Mouse (Mus musculus) cerebellum, adult 8-10 months (tissue): ENCODE data around the gene Tpgs1.

ENCODE experiments used
- DNase-seq: peaks from one replicate; pipeline ENCODE4 v3.0.0; 2022

The Tpgs1 gene

DNA sequence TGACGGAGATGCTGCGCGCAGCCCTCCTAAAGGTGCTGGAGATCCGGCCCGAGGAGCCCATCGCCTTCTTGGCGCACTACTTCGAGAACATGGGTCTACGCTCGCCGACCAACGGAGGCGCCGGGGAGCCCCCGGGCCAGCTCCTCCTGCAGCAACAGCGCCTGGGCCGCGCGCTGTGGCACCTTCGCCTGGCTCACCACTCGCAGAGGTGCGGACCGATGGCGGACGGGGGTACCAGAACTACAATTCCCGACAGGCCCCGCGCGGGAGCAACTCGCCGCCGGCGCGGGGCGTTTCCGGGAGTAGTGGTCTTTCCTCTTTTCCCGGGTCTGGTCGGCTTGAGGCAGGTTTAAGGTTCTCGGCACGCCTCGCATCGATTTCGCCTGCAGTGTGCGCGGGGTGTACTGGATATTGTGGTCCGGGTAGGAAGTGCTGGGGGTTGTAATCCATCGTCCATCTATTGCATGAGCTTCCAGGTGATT lies 448 bp downstream of the Tpgs1 start:
- DNase-seq = peak; percentile 77

DNA sequence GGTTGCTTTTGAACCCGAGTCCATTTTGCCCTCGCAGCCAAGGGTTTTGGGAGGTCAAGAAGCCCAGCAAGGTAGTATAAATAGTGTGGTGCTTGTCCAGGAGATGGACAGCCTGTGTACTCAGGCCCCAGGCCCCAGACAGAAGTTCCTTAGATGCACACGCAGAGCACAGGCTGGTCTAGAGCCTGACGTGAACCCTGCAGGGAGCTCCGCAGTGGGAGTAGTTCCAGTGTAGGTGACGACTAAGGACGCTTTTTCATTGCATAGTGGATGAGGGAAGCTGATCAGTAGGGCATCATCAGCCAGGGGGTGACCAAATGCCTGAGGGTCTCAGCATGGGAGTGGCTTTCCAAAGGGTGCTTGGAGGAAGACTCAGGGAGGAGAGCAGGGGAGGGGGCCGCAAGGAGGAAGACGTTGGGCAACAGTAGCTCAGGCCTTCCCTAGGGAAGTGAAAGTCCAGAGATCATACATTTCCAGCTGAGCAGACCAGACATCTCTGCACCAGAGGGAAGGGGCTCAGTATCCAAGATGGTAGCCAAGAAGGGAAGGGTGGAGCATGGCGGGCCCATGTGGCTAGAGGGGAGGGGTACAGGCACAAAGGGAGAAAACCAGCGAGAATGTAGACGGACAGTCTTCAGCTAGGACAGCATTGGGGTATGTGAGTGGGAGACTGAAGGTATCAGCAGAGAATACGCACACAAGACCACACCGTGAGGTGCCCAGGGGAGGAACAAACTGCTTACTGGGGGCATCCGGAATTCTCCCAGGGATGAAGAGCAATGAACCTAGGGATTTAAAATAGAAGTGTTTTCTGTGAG lies 1.1 kb downstream of the Tpgs1 start:
- peak; percentile 44 for DNase-seq

DNA sequence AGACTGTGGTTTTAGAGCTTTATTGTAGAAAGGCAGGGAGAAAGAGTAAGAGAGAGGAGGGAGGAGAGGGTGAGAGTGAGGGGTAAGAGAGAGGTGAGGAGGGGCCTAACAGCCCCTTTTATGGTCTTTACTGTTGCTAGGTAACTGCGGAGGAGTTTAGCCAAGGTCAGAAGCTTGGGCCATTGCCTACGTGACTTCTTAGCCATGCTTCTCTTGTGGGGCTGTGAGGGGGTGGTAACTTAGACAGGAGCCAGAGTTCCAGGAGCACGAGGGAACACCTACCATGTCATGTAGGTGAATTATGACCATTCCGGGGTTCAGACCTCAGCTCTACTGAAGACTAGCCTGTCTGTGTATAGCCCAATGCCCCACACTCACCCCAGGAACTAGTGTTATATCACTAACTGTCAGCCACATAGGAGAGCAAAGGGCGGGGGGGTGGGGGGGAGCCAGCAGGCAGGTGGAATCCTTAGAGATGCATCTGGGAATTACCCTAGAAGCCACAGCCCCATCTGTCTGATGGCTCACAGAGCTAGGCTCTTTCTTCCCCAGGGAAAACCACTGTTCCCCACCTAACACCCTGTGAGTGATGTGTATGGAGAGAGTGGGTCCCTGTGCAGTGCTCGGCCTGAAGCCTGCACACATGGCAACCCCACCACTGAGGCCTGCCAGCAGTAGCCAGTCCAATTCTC lies 2.4 kb downstream of the Tpgs1 start:
- DNase-seq = peak; percentile 10

DNA sequence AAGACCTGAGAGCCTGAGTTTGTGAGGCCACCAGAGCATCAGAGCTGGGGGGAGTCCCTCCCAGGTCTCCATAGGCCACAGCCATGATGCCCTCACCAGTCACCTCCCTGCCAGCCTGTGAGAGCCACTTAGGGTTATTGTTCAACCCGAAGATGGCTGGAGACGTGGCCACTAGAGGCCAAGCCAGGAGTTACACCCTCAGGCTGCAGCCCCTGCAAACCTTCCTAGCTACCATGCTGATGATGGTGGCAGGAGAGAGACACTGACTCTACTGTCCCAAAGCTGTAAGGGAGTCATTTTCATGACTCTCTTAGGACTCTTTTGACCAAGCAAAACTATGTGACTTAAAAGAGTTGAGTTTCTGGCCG lies 2.9 kb downstream of the Tpgs1 start:
- DNase-seq = peak; percentile 16

DNA sequence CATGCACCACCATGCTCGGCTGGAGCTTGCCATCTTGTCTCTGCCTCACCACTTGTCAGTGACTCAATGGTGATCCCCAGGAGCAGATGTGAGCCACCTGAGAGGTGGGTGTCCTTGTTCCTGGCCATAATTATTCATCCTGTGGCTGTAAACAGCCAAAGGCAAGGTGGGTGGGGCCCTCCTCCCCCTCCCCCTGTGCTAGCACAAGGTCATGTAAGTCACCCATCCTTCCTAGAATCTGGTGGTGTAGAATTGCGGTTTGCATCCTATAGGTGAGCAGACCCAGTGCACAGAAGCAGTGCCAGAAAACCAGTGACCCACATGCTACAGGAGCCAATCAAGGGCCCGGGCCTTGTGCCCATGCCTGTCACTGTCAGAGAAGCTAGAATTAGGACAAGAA lies 3.9 kb downstream of the Tpgs1 start:
- peak; percentile 19 for DNase-seq

DNA sequence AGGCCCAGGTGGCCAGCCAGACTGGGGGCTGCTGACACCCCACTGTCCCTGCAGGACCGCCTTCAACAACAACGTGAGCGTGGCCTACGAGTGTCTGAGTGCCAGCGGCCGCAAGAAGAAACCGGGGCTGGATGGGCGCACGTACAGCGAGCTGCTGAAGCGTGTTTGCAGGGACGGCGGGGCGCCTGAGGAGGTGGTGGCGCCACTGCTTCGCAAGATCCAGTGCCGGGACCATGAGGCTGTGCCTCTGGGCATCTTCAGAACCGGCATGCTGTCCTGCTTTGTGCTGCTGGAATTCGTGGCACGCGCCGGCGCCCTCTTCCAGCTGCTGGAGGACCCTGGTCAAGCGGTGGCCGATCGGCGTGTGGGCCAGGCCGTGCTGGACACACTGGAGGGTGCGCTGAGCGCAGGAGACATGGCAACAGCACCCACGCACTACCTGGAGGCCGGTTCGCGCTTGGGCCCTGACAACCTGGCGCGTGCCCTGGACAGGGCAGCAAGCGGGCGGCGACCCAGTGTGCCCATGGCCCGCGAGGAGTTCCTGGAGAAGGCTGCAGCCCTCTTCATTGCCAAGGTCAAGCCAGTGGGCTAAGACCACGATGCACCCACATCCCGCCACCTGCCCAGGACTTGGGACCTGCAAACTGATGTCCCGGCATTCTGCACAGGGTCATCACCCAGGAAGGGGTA lies 6.3 kb downstream of the Tpgs1 start:
- no peak for DNase-seq

DNA sequence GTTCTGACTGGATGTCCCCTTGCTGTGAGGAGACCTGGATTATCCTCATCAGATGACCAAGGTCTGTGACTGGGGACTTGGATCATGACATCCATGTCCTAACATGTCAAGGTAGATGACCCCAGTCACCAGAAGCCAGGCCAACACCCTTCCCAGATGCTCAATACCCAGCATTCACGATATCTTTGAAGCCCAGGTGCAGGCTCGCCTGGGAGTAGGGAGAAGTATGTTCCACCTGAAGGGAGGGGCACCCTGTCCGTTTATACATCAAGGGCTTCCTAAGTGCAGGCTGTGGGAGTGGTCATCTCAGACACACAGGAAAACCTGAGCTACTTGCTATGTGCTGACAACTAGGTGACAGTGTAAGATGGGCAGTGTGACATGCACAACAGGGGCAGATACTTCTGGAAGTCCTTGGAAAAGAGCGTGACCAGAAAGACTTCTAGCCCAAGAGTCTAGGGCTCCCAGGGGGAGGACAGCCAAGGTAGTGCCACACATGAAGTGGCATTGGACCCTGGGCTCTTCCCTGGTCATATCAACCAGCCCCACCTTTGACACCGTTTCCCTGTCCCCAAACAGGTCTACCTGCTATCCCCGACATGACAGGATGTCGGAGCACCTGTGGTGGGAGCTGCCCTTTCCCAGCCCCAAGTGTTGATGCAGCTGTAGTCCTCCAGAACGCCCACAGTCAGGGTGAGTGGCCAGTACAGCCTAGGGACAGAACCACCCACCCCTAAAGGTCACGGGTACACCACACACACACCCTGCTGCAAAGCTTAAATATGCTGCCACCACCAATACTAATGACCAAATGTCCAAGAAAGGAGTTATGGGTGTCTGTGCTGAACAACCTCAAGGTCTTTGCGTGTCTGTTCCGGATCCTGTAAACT lies 11.7 kb downstream of the Tpgs1 start:
- DNase-seq = peak; percentile 62

DNA sequence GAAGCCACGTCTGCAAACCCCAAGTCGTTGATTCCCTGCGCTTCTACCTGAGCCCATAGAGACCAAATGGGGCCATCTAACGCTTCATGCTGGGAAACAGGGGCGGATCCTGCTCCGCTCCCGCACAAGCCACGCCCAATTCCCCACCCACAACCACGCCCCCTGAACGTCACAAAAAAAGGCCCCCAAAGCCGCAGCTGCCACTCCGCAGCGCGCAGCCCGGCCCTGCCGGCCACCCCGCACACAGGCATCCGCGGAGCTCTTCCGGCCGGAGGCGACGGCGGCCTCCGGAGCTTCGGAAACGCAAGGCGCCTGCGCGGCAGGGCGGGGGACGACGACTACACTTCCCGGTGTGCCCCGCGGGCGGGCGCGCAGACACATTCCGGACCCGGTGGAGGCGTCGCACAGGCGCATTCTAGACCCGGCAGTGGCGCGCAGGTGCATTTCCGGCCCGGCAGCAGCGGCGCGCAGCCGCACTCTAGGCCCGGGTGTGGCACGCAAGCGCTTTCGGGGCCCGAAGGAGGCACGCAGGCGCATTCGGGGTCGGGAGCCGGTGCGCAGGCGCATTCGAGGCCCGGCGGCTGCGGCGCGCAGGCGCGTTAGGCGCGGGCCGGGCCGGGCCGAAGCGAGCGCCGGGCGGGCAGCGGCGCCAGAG lies 12.5 kb downstream of the Tpgs1 start, which contains the start of gene Cdc34:
Gene Cdc34 (plus strand): TSS at position 605 of the 655 bp plus-strand sequence.
- peak; percentile 99 for DNase-seq

DNA sequence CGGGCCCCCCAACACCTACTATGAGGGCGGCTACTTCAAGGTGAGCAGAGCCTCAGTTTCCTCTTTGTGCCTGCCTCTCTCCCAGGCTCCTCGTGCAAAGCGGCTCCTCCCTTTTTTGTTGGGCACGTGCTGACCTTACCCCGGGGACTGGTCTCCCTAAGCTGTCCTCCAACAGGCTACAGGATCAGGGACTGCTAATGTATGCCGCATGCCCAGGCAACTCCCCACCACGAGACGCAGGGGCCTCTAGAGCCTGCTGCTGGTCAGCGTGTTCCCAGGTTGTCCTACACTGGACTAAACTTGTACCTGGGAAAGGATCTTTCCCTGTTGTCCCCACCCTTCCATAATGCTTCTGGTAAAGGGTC lies 13.4 kb downstream of the Tpgs1 start:
- no peak for DNase-seq

DNA sequence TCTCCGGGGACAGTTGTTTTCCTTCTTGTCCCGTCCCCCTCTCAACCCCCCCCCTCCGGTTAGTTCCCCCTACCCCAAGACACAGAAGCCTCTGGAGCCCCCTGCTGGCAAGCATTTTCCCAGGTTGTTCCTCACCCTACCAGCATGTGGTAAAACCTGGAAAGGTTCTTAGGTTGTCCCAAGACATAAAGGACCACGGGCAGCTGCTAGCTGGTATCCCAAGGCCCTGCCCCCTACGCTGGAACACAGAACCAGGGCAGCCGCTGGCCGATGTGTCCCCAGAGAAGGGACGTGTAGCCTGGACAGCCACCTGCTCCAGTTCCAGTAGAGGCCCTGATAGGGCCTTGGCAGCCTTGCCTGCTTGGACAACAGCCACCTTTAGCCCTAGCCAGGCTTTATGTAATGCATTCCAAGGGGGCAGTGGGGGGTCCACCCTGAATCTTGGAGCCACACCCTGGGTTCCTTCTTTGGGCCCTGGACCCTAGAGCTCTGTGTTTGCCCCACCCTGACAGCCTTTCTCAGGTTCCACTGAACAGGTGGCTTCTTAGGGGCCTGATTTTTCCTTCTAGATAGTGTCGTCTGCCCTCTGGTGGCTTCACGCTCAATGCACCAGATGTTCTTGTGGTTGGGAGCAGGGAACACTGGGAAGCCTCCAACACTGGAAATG lies 13.9 kb downstream of the Tpgs1 start:
- no peak for DNase-seq

DNA sequence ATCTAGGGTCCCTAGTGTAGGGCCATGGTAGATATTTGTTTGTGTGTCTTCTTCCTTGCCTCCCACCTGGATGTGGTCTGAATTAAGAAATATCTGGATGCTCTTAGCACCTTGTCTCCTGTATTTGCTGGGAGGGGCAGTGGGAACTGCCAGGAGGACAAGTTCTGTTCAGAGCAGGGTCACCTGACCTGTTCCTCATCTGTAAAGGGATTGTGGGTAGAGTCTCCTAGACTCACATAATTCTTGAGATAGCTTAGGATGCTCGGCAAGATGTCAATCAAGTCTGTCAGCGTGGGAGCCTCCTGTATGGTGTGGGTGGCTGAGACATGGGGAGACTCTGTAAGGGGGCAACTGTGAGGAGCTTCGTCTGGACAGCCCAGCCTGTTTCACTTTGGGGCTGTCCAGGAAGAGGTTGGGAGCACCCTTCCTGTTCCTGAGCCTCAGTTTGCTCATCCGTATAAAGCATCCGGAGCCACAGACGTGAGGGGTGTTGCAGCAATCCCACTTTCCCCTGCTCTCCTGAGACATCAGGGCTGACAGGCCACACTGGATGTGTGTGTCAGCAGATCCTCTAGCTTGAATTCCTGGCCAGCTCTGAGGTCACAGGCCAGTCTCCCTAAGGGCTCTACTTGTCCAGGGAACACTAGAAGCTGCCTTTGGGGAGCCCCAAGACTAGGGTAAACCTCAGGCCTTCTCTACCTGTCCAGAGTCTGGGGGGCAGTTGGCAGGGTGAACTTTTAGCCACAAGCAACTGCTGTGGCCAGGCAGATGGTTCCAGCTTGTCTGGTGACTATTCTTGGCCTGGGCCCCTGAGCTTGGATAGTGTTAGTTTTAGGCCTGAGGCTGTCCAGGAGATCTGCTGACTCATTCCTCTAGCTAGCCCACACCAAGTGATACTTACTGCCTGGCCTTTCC lies 14.8 kb downstream of the Tpgs1 start:
- no peak for DNase-seq

DNA sequence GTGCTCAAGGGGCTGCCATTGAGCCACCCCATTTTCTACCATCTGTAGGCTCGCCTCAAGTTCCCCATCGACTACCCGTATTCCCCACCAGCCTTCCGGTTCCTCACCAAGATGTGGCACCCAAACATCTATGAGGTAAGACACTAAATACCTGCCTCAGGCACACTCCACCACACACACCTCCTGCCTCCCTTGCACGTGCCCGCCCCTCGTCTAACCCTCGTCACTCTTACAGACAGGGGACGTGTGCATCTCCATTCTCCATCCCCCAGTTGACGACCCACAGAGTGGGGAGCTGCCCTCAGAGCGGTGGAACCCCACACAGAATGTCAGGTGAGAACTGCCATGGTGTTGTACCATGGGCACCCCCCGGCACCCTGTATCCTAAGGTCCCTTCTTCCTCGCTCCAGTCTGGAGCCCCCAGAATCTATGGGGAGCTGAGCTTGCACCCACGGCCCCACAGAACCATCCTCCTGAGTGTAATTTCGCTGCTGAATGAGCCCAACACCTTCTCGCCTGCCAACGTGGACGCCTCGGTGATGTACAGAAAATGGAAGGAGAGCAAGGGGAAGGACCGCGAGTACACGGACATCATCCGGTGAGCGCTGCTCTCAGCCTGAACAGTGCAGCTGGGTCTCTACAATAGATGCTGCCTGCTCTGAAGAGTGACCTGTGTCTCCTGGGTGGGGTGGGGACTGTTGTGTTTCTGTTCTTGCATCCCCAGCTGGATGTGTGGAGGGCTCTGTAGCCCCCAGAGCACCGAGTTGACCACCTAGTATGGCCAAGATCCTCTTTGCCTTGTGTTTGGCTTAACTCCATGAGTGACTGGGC lies 15.8 kb downstream of the Tpgs1 start:
- no peak for DNase-seq

DNA sequence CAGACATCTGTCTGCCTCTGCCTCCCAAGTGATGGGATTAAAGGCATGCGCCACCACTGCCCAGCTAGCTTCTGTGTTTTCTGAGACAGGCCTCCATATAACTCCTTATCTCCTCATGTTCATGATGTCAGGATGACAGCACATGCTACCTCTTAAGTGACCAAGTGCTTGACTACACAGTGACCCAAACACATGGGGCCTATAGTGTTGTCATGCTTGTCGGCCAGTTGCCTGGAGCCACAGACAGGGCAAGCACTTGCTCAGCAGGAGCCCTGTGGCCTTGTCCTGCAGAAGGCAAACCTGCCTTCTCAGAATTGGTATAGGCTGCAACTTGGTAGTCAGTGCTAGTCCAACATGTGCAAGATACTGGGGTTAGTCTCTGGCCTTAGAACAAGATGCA lies 17.1 kb downstream of the Tpgs1 start:
- no peak for DNase-seq

DNA sequence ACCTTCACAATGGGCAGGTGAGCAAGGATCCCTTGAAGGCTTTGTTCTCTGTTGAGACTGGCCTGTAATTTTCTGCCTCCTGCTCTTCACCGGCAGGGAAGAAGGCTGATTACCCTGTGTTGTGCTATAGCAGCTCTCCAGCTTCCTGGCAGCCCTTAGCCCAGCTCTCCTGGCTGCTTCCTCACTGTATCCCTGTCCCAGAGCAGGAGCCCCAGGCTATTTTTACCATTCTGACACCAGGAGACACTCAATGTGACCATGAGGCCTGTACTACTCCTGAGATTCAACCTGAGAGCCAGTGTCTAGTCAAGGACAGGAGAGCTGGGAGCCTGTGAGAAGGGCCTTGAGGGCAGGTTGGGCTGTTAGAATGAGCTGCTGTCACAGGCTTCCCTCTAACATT lies 17.5 kb downstream of the Tpgs1 start:
- DNase-seq = no peak

DNA sequence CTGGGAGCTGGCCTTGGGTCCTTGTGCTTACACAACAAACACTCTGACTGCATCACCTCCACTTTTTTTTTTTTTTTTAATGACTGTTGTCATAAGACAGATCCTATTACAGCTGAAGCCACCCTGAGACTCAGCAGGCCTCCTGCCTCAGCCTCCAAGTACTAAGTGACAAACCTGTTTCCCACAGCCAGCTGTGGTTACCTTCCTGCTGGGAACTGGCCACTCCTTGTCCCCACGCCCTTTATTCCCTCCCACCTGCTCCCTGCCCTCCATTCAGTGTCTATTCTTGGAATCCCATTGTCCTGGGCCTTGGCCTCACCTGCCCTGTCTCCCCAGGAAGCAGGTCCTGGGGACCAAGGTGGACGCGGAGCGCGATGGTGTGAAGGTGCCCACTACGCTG lies 18.3 kb downstream of the Tpgs1 start:
- no peak for DNase-seq

DNA sequence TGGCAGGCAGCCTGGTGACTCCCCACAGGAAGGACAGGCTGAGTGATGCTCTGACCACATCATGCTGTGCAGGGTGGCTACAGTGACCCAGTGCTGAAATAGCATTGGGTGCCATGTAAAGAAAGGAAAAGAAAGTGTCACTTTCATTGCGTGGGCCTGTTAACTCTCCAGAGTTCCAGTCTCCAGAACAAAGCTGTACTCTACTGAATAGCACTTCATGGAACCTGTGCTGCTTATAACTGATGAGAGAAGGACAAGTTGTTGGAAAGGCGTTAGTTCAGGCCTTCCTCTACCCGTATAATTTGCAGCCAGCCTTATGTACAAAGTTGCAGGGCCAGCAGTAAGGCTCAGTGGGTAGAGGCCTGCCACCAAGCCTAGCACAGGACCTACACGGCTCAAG lies 19.6 kb downstream of the Tpgs1 start, which contains the start of gene Gzmm:
Gene Gzmm (plus strand): TSS at position 301 of the 400 bp plus-strand sequence.
- DNase-seq = no peak

DNA sequence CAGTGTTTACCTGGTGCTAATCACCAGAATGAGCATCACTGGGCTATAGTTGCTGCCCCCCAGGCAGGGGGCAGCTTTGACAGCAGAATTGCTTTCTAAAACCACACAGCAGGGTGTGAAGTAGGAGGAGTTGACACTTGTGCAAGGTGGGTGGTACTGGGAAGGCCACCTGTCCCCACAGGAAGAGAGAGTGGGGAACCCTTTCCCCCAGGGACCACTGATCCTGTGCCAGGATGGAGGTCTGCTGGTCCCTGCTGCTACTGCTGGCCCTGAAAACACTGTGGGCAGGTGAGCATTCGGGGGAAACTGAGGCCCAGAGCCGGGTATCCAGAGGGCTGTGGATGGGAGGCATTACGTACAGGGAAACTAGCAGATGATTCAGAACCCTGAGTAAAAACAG lies 20.0 kb downstream of the Tpgs1 start:
- DNase-seq = no peak

DNA sequence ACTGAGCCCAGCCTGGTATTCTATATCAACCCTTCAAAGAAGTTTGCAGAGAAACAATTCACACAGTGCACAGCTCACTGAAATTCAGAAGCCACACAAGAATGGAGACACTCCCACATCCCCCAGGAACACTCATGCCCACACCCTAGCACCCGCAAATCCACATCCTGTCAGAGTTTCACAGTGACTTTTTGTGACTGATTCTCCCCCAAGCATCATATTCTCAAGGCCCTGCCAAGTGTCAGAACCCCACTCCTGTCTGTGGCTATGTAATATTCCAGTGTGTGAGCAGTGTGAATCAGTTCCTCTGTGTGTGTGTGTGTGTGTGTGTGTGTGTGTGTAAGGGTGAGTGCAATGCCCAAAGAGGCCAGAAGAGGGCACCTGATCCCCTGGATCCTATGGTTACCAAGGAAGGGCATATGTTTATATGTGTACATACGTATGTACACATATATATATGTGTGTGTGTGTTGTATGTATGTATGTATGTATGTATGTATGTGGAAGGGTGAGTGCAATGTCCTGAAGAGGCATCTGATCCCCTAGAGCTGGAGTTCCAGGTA lies 22.9 kb downstream of the Tpgs1 start:
- DNase-seq = no peak
